Mouse (Mus musculus) adipocyte (in vitro differentiated cells): ENCODE results near the gene Zfp654.

Experiments used
- DNase-seq: peaks from one replicate; pipeline ENCODE4 v3.0.0-alpha.2; 2016; ENCODE audit warnings: low spot score

The Zfp654 gene

GRCm38 (mm10) chr16:64852441-64852871 is 1.0 kb upstream of the Zfp654 start:
- DNase-seq = peak; percentile 39

GRCm38 (mm10) chr16:64851085-64851562 is 328 bp downstream of the Zfp654 start:
- no peak for DNase-seq

GRCm38 (mm10) chr16:64850287-64851084 is 966 bp downstream of the Zfp654 start:
- peak; percentile 47 for DNase-seq

DNA sequence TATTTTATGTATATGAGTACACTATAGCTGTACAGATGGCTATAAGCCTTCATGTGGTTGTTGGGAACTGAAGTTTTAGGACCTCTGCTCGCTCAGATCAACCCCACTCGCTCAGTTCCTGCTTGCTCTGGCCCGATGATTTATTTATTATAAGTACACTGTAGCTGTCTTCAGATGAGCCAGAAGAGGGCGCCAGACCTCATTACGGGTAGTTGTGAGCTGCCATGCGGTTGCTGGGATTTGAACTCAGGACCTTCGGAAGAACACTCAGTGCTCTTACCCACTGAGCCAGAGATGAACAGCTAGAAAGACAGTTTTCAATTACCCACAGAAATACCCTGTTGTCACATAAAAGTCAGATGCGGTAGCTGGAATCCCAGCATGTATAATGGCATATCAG is 5.5 kb downstream of the Zfp654 start:
- DNase-seq = no peak

GRCm38 (mm10) chr16:64842374-64842729 is 9.1 kb downstream of the Zfp654 start:
- DNase-seq = no peak

DNA sequence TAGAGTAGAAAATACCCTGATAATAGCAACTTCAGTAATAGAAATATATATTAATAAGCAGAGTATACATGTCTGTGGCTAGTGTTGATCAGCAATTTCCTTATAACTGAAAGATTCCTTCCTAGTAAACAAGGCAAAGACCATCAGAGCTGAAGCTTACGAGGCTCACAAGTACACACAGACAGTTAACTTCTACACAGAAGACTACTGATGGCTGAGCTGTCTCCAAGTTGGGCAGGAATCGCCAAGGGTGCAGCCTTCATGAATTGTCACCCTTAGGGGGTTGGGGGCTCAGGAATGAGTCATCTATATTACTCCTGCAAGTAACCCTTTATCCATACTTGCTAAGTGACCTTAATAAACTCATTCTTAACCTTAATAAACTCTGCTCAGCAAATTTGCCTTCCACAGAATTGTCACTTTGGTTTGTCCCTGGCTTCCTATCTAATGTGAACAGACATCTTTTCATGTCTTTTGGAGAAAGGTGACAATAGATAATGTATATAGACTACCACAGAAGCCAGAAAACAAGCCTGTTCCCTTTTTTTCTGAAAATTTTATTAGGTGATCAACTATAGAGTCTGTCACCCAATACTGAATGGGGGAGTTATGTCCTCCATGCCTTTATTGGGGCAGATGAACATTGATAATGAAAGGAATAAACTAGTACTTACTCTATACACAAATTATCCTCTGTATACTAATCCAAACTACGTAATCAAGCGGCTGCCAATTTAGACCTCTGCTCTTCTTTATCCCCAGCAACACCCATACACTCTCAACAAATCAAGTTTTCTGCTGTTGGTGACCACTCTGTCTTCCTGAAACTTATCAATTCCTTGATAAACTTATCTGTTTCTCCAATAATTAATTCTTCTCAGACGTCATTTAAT is 9.7 kb downstream of the Zfp654 start:
- DNase-seq = no peak

- DNase-seq = no peak
These were observed 14.7 kb downstream of the Zfp654 start for GRCm38 (mm10) chr16:64836709-64837108.

DNA sequence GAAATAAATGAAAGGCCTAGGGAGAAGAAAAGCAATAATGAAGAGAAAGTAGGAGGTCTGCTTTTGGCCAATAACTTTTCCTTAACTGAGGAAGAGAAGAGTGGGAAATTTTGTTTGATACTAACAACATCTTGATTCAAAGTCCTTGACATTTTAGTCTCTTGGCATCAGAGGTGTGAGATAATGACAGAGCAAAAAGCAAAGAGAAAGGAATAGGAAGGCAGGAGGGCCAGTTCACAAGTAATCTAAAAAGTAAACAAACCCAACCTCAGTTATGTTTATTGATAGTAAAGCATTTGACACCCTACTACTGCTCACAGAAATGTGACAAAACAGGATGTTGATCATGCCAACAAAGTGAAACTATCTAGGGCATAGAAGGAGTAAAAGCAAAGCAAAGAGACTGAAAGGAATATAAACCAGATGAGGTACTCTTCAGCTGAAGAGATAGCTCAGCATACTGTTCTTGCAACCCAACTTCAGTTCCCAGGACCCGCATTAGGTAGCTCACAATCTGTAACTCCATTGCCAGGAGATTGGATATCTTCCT is 15.4 kb downstream of the Zfp654 start:
- DNase-seq = no peak

- DNase-seq = no peak
These were observed 21.2 kb downstream of the Zfp654 start for GRCm38 (mm10) chr16:64830291-64830690.

DNA sequence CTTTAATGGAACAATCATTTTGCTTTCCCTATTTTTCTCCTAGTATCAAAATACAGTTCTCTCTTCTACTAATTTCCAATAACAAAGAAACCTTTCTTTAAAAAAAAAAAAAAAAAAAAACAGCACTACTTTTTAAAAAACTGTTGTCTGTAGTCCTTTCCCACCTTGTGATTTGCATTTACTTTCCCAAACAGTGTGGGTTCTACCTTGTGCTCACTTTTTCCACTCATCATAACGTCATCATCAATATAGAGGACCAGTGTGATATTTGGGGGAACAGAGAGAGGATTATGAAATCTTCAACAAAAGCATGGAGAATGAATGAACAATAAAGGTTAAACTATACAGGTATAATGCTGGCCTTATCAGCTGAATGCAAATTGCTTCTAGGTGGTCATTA is 27.0 kb downstream of the Zfp654 start:
- DNase-seq = no peak

DNA sequence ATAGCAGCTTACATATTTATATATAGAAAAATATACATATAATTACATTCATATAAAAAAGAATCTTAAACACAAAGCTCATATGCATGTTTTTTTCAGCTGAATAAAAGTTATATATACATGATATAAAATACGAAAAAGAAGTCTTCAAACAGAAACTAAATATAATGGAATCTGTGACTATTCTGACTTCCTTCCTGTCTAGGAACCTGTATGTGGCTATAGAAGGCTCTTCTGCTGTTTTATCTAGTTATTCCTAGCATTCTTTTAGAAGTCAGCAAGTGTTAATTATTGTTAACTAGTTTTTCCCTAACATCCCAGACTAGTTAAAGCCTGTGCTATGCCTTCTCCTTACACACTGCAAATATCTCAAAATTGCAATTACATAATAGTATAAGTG is 27.6 kb downstream of the Zfp654 start:
- no peak for DNase-seq

DNA sequence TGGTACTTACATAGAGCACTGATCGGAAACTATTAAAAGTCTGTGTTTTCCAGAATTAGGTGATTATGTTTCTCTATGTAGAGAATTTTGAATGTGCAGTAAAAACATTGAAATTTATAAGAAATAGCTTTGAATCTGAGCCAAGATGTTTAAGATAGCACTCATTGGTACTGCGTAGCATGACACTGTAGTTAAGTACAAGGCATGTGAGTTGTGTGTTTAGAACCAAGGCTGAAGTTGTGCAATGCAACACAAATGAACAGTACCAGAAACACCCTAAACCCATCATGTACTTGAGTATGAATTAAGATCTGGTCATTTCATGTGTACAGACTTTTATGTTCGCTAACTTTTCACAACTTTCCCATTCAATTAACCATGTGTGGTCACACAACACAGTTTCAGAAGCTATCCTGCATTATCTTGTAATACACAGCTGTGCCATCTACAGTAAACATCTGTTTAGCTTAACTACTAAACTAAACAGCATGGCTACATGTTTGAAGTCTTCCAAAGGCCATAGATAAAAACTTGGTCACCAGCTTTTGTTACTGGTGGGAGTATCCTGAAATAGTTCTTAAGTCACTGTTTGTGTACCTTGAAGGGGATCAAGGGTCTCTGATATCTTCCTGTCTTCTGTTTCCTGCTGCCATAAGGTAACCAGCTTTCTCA is 34.2 kb downstream of the Zfp654 start:
- DNase-seq = no peak

DNA sequence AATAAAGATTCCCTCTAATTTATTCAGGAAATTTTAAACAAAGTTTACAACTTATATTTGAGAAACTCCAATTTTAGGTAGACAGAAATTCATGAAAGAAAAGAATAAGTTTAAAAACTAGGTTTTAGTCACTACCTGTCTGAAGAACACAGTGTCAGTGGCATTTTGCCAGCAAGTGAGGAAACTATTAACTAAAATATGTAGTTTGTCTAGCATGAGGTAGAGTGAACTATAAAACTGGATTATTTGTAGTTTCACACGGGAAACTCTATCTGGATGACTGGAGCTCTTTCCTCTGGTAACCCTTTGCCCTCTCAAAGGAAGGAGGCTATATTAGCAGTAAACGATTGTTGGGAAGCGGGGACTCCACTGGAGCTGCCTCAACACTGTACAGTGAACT is 48.4 kb downstream of the Zfp654 start:
- DNase-seq = no peak

GRCm38 (mm10) chr16:64801638-64802037 is 49.8 kb downstream of the Zfp654 start:
- no peak for DNase-seq

DNA sequence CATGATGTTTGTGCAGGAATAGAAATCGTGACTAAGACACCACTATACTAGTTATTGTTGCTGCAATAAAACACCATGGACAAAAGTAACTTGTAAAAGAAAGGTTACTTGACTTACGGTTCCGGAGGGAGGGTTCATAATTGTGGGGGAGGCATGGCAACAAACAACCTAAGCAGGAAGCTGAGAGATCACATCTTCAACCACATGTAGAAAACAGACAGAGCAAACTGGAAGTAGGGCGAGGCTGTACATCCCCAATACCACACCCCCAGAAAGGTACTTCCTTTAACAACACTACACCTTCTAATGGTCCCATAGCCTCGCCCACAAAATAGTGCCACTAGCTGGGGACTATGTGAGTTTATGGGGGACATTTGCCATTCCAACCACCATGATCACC is 51.1 kb downstream of the Zfp654 start:
- no peak for DNase-seq

- DNase-seq = no peak
These were observed 56.6 kb downstream of the Zfp654 start for GRCm38 (mm10) chr16:64794802-64795201.

DNA sequence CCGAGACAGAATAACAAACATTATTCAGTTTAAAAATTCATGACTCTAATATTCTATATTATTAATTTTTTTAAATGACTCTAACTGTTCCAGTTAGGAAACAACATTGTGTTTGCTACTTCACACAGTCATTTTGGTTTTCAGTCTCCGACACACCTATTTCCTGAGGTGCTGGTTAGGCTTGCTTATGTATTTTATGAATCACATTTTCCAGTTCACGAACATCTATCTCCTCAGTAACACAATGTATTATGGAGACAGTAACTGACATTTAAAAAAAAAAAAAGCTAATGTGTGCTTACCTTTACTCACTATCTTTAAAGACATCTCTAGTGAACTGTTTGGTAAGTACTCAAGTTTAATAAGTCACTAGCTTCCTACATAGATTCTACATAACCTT is 61.7 kb downstream of the Zfp654 start:
- DNase-seq = no peak

DNA sequence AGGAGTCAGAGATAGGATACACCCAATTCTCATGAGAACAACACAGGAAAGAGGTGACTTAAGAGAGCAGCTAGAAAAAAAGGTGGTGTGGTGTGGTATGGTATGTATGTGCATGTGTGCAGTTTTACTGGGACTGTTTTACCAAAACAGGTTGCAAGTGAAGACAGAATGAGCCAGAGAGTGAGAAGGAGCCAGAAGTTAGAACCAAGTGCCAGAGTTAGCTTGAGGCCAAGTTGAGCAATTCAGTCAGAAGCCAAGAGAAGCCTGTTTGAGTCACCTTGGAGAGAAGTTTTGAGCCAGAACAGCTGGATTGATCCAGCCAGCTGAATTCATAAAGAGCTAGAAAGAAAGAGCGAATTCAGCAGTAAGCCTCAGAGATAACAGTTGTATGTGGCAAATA is 75.9 kb downstream of the Zfp654 start:
- peak; percentile 53 for DNase-seq

- DNase-seq = no peak
These were observed 80.0 kb downstream of the Zfp654 start for GRCm38 (mm10) chr16:64771431-64771818.

DNA sequence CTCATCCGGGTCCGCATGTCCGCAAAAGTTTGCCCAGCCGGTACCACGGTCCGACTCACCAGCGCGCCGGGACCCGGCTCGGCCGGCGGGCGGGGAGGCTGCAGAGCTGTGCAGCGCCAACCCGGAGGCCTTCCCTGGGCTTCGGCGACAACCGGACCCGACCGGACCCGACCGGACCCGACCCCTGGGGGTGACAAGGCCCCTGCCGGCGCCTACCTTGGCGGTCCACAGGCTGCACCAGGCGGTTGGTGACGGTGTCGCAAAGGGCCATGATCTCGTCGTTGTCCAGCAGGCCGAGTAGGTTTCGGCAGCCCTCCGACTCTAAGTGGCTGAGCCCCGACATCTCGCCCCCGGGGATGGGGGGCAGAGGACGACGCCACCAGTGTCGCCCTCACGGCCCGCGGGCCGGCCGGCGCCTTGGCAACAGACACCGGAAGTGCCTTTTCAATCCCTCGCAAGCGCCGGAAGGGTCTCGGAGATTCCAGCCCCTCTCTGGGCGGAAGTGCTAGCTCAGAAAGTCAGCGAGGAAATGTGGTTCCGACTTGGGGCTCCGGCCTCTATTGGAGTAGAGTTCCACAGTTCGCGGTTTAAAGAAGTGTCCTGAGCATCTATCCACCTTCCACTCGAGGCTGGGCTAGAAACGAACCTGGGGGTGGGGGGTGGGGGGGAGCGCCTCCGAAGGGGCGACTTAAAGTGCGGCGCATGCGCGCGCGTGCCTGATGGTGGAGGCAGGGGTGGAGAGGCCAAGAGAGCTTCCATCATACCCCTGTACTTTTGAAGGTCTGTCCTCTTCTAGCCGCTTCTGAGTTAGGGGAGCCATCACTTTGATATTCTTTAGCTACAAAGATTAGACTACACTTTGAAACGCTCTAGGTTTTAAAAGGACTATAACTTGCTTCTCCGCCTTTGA is 80.7 kb downstream of the Zfp654 start, which contains the start of gene 4930453N24Rik:
TSS of gene 4930453N24Rik (minus strand) at position 641 of the 910 bp plus-strand sequence.
- peak; percentile 97 for DNase-seq

DNA sequence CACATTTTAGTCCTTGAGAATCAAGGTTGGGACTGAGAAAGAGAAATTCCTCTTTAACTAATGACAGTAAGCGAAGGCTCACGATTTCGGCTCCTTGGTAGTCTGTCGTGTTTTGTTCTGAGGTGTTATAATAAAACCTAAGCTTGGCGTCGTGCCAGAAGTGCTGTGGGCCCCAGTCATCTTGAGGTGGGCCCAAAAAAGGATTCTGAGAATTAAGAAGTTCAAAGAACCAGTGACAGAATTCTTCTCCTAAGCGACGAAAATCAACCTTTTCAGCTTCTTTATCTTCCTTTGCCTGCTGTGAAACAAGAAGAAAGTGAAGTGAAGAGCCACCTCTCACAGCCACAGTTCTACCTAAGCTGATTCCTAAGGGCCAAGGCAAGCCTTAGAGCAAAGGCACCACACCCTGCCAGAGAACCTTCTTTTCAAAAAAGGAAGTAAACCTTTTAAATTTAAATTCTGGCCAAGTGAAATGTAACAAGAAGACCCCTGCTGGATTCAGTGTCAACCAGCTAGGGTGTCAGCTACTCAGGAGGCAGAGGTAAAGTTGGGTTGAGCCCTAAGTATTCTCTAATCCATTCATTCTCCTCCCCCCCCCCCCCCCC is 84.7 kb downstream of the Zfp654 start:
- DNase-seq = no peak
